Mouse (Mus musculus): ENCODE results near the gene Rab43.

DNA sequence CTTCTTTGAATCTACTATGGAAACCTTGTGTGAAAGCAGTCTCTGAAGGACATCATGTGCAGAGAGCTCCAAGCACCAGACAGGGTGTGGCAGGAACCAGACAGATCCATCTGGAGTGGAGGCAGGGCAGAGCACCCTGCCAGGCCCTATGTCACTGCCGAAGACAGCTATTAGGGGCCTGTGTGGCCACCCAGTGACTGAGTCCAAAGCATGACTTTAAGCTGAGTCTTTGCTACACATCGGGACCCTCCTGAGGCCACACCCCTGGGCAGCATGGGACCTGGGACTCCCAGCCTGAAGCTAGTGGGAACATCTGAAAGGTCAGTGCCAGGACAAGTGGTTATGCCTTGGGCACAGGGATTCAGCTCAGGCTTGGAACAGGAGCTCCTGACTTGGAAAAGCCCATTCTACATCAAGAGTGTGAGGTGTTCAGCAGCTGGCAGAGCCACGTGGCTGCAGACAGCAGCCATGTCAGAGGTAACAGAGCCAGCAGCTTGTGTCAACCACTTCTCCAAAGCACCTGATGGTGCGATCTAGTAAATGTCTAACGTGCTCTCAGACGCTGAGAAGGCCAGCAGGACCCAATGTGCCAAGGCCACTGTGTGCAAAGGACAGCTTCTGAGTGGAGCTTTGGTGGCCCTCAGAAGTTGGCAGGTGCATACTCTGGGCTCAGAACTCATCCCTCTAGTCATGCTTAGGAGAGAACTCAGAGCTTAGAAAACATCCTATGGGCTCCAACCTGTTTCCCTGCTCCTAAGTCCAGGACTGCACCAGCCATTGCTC is 24.7 kb downstream of the Rab43 start:
- TF ChIP-seq CTCF (IDR thresholded peaks at IDR 0.05; ENCODE audit: borderline replicate concordance, insufficient read depth, low read length): no peak
- no peak for TF ChIP-seq POLR2A (IDR thresholded peaks at IDR 0.05; ENCODE audit: low read depth, low read length)

All from embryonic fibroblast, embryonic 13.5 days (primary cell).